Comparison of ENCODE assay signal across 9 mouse cellular contexts in genomic region chr6:140281488-140282284, GRCm38 (mm10).
A peak's percentile ranks its signal among the peaks of the same experiment; 100 is the strongest.
DNase-seq lines count a peak whose midpoint lies in the region; ATAC-seq lines count a peak whose summit lies in the region.
"Had no signal": no experiment of that assay in that cellular context is flagged by ENCODE, and none has a peak within 500 bp of the region (broad histone marks: within the 10 kb centered on the region; RNA-seq: fewer than 3 reads in every experiment).

No protein-coding gene starts in this region.

- peak; percentile 31; the same call in 1 of the 2 replicates for ATAC-seq in lung, embryonic 16.5 days (ENCODE audit: low read depth)
- ATAC-seq in heart, embryonic 13.5 days (ENCODE audit: extremely low read depth, insufficient number of reproducible peaks, low FRiP score, low TSS enrichment): no peak
- ATAC-seq in kidney, embryonic 16.5 days (ENCODE audit: low FRiP score, low TSS enrichment): no peak
- no peak for ATAC-seq in monocyte, adult 5-6 weeks (replicated peaks; ENCODE audit: insufficient number of reproducible peaks, low FRiP score, low TSS enrichment, poor library complexity, severe bottlenecking)

- no peaks in the 10 kb centered on the region for H3K36me3 ChIP-seq in lung, embryonic 16.5 days (ENCODE audit: control insufficient read depth, insufficient read depth, low read length)
- no peaks in the 10 kb centered on the region for H3K36me3 ChIP-seq in heart, embryonic 13.5 days
- H3K36me3 ChIP-seq in kidney, embryonic 16.5 days (ENCODE audit: insufficient read depth, low read length): no peaks in the 10 kb centered on the region

- H3K27ac ChIP-seq in lung, embryonic 16.5 days (ENCODE audit: low read length): no peak overlapping the region
- H3K27ac ChIP-seq in heart, embryonic 13.5 days (replicated peaks): peak overlapping the region; percentile 43
- peak overlapping the region; percentile 75 for H3K27ac ChIP-seq in kidney, embryonic 16.5 days (ENCODE audit: low read length)

- H3K27me3 ChIP-seq in lung, embryonic 16.5 days (ENCODE audit: control insufficient read depth, insufficient read depth, low read depth, low read length): no peaks in the 10 kb centered on the region
- H3K27me3 ChIP-seq in heart, embryonic 13.5 days (replicated peaks): no peaks in the 10 kb centered on the region
- H3K27me3 ChIP-seq in kidney, embryonic 16.5 days (ENCODE audit: insufficient read depth, low read length): no peaks in the 10 kb centered on the region

- no peaks in the 10 kb centered on the region for H3K9me3 ChIP-seq in lung, embryonic 16.5 days (ENCODE audit: control insufficient read depth, low read length)
- no peaks in the 10 kb centered on the region for H3K9me3 ChIP-seq in heart, embryonic 13.5 days
- no peaks in the 10 kb centered on the region for H3K9me3 ChIP-seq in kidney, embryonic 16.5 days (ENCODE audit: low read length)

- no peak overlapping the region for H3K4me2 ChIP-seq in lung, embryonic 16.5 days (ENCODE audit: low read depth, low read length)
- peak overlapping the region; percentile 45 for H3K4me2 ChIP-seq in heart, embryonic 13.5 days
- H3K4me2 ChIP-seq in kidney, embryonic 16.5 days (replicated peaks; ENCODE audit: low read depth, low read length): no peak overlapping the region

- no peak overlapping the region for H3K4me3 ChIP-seq in lung, embryonic 16.5 days (ENCODE audit: low read length)
- H3K4me3 ChIP-seq in heart, embryonic 13.5 days: no peak overlapping the region
- H3K4me3 ChIP-seq in kidney, embryonic 16.5 days (ENCODE audit: low read length): no peak overlapping the region

- H3K4me1 ChIP-seq in lung, embryonic 16.5 days (replicated peaks; ENCODE audit: control insufficient read depth, insufficient read depth, low read length): peaks cover 14% of the 10 kb centered on the region
- H3K4me1 ChIP-seq in heart, embryonic 13.5 days: peaks cover 18% of the 10 kb centered on the region
- peaks cover 26% of the 10 kb centered on the region for H3K4me1 ChIP-seq in kidney, embryonic 16.5 days (ENCODE audit: insufficient read depth, low read length)

- WGBS in lung, embryonic 16.5 days: 67% methylated on average over 17 of the region's 17 CpGs
- WGBS in heart, embryonic 13.5 days: 57% methylated on average over 17 of the region's 17 CpGs
- WGBS in kidney, embryonic 16.5 days: 49% methylated on average over 17 of the region's 17 CpGs

- H3K9ac ChIP-seq in lung, embryonic 16.5 days (ENCODE audit: low read length): no peak overlapping the region
- H3K9ac ChIP-seq in heart, embryonic 13.5 days: 0 out of 2 replicates have a peak overlapping the region, but pooled peaks have one; percentile 8
- no peak overlapping the region for H3K9ac ChIP-seq in kidney, embryonic 16.5 days (replicated peaks; ENCODE audit: low read length)

- DNase-seq in lung, postnatal 14 days: no peak
- DNase-seq in retina, postnatal 1 day: peak; percentile 37
- no peak for DNase-seq in cerebellum, postnatal 36 days
- DNase-seq in ovary, postnatal 10 days (ENCODE audit: low spot score): no peak
- DNase-seq: cerebellum, postnatal 10 days had no signal
